Mouse (Mus musculus): ENCODE results near the gene Gm14412.
"Not testable (repeated sequence)": the region's sequence is repeated elsewhere in the genome, so short reads cannot be mapped to it uniquely, and the experiment has no call there.

The Gm14412 gene

GRCm38 (mm10) chr2:177324257-177324733 is at the start of gene Gm14412:
Gm14412 (minus strand) TSS chr2:177324307.
- DNase-seq: not testable (repeated sequence)

- not testable (repeated sequence) for DNase-seq
These were observed 5.7 kb upstream of the Gm14412 start for GRCm38 (mm10) chr2:177329661-177330292.

- peak; percentile 81 for DNase-seq
These were observed 2.7 kb downstream of the Gm14412 start for GRCm38 (mm10) chr2:177321361-177321760.

- peak; percentile 34 for DNase-seq
These were observed 3.3 kb downstream of the Gm14412 start for GRCm38 (mm10) chr2:177320786-177321320.

- DNase-seq: no peak
These were observed 5.1 kb downstream of the Gm14412 start for GRCm38 (mm10) chr2:177318996-177319395.

GRCm38 (mm10) chr2:177309627-177310026 is 14.5 kb downstream of the Gm14412 start:
- DNase-seq: not testable (repeated sequence)

GRCm38 (mm10) chr2:177304980-177305379 is 19.1 kb downstream of the Gm14412 start:
- DNase-seq: not testable (repeated sequence)

- DNase-seq: peak; percentile 2
These were observed 40.4 kb downstream of the Gm14412 start for GRCm38 (mm10) chr2:177283701-177284100.

GRCm38 (mm10) chr2:177277754-177278153 is 46.4 kb downstream of the Gm14412 start:
- not testable (repeated sequence) for DNase-seq

GRCm38 (mm10) chr2:177272237-177272636 is 51.9 kb downstream of the Gm14412 start:
- not testable (repeated sequence) for DNase-seq

- not testable (repeated sequence) for DNase-seq
These were observed 57.2 kb downstream of the Gm14412 start, which contains the start of gene Gm14409 for GRCm38 (mm10) chr2:177266936-177267335. Gm14409 (minus strand) TSS chr2:177267036.
